Comparison of ENCODE assay signal across 28 mouse cellular contexts in the genomic region with DNA sequence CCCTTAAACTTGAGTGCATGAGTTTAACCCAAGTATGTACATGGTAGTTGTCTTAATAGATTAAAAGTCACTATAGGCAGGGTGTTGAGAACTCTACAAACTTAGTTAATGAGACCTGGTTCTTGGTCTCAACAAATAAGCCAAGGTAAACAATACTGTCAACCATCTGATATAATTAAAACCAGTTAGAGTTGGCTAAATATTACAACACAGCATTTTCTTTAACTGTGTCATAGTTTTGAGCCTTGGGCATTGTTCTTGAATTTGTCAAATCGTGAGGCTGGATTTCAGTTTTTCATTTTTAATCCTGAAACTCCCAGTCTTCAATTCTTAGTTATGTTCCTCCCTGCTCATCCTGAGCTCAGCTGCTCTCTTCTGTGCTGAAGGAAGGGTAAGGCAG. TPM values are rescaled to one million over a fixed set of nuclear protein-coding genes. Genes with fewer than 3 reads are reported as not detected.
A peak's percentile ranks its signal among the peaks of the same experiment; 100 is the strongest.
DNase-seq lines count a peak whose midpoint lies in the region; ATAC-seq and TF ChIP-seq lines count a peak whose summit lies in the region.
"Had no signal": no experiment of that assay in that cellular context is flagged by ENCODE, and none has a peak within 500 bp of the region (broad histone marks: within the 10 kb centered on the region; RNA-seq: fewer than 3 reads in every experiment).

No protein-coding gene starts in this region.

- H3K9me3 ChIP-seq in embryonic facial prominence, embryonic 13.5 days = no peaks in the 10 kb centered on the region
- H3K9me3 ChIP-seq in embryonic facial prominence, embryonic 10.5 days = no peaks in the 10 kb centered on the region
- H3K9me3 ChIP-seq in heart, postnatal 0 days (replicated peaks; ENCODE audit: control insufficient read depth, low read length) = no peaks in the 10 kb centered on the region
- H3K9me3 ChIP-seq: embryonic facial prominence, embryonic 15.5 days; forebrain, embryonic 10.5 days; forebrain, embryonic 13.5 days; G1E had no signal

- H3K9ac ChIP-seq in embryonic facial prominence, embryonic 13.5 days = no peak overlapping the region
- no peak overlapping the region for H3K9ac ChIP-seq in heart, postnatal 0 days (replicated peaks; ENCODE audit: low read depth, low read length)
- H3K9ac ChIP-seq: embryonic facial prominence, embryonic 15.5 days; forebrain, embryonic 13.5 days; hindbrain, embryonic 14.5 days had no signal

- no peak overlapping the region for H3K4me2 ChIP-seq in embryonic facial prominence, embryonic 13.5 days
- no peak overlapping the region for H3K4me2 ChIP-seq in heart, postnatal 0 days (ENCODE audit: low read depth, low read length)
- H3K4me2 ChIP-seq: embryonic facial prominence, embryonic 15.5 days; forebrain, embryonic 13.5 days; hindbrain, embryonic 14.5 days had no signal

- no peaks in the 10 kb centered on the region for H3K36me3 ChIP-seq in embryonic facial prominence, embryonic 13.5 days
- no peaks in the 10 kb centered on the region for H3K36me3 ChIP-seq in embryonic facial prominence, embryonic 10.5 days (replicated peaks)
- H3K36me3 ChIP-seq in heart, postnatal 0 days (replicated peaks; ENCODE audit: control insufficient read depth, insufficient read depth, low read length) = no peaks in the 10 kb centered on the region; the same call in 1 of the 2 replicates
- H3K36me3 ChIP-seq: embryonic facial prominence, embryonic 15.5 days; forebrain, embryonic 10.5 days had no signal

- DNase-seq in embryonic facial prominence, embryonic 10.5 days (ENCODE audit: low spot score) = no peak
- DNase-seq in heart, postnatal 0 days (ENCODE audit: low spot score) = no peak
- DNase-seq in heart, adult 8-10 months (ENCODE audit: low spot score) = no peak
- DNase-seq in adipocyte (ENCODE audit: low spot score) = peak; percentile 63
- peak; percentile 66 for DNase-seq in fat pad, adult 2 months (ENCODE audit: extremely low read depth, low read depth, low spot score)
- DNase-seq in urinary bladder, adult 18-20 months (ENCODE audit: low spot score in 2 of 2) = no peak
- DNase-seq: adrenal gland, adult 2 months; adrenal gland, postnatal 14 days; B cell, adult 2 months; cerebellum, adult 11 months; cerebellum, adult 2 months; cerebellum, adult 9-11 months; cerebellum, postnatal 25 days; gastrocnemius, postnatal 25 days; heart, postnatal 10 days; heart, postnatal 36 days; kidney, adult 2 months had no signal

- peaks cover 28% of the 10 kb centered on the region for H3K4me1 ChIP-seq in embryonic facial prominence, embryonic 13.5 days
- H3K4me1 ChIP-seq in embryonic facial prominence, embryonic 10.5 days = peaks cover 7% of the 10 kb centered on the region
- H3K4me1 ChIP-seq in heart, postnatal 0 days (ENCODE audit: control insufficient read depth, insufficient read depth) = peaks cover 54% of the 10 kb centered on the region

- no peaks in the 10 kb centered on the region for H3K27me3 ChIP-seq in embryonic facial prominence, embryonic 13.5 days
- no peaks in the 10 kb centered on the region for H3K27me3 ChIP-seq in embryonic facial prominence, embryonic 10.5 days (replicated peaks; ENCODE audit: low read depth, poor library complexity, severe bottlenecking)
- no peaks in the 10 kb centered on the region for H3K27me3 ChIP-seq in heart, postnatal 0 days (ENCODE audit: control insufficient read depth, insufficient read depth, low read length)
- H3K27me3 ChIP-seq: CH12.LX; embryonic facial prominence, embryonic 15.5 days; forebrain, embryonic 13.5 days had no signal

- no peak for TF ChIP-seq CTCF in heart, postnatal 0 days (IDR thresholded peaks at IDR 0.05; ENCODE audit: low read depth)

- 57% methylated on average over 1 of the region's 1 CpGs for WGBS in embryonic facial prominence, embryonic 13.5 days
- 93% methylated on average over 1 of the region's 1 CpGs for WGBS in embryonic facial prominence, embryonic 10.5 days
- whole genome bisulfite sequencing in heart, postnatal 0 days = 83% methylated on average over 1 of the region's 1 CpGs

- no peak for ATAC-seq in embryonic facial prominence, embryonic 13.5 days (ENCODE audit: insufficient number of reproducible peaks, insufficient read depth, low FRiP score, low TSS enrichment, low read depth)
- no peak for ATAC-seq in heart, postnatal 0 days (ENCODE audit: insufficient read depth, low read depth)
- ATAC-seq in activated CD4-positive, CD25-positive, alpha-beta regulatory T cell, adult 4 months = no peak
- ATAC-seq: forebrain, embryonic 13.5 days; forebrain, embryonic 16.5 days; intestine, postnatal 0 days had no signal

- TF ChIP-seq EP300 in heart, postnatal 0 days (IDR thresholded peaks at IDR 0.05; ENCODE audit: low read depth) = no peak

- 0 out of 2 replicates have a peak overlapping the region, but pooled peaks have one; percentile 16 for H3K27ac ChIP-seq in embryonic facial prominence, embryonic 13.5 days
- H3K27ac ChIP-seq in embryonic facial prominence, embryonic 10.5 days (replicated peaks) = no peak overlapping the region
- peak overlapping the region; percentile 47; the same call in 1 of the 2 replicates for H3K27ac ChIP-seq in heart, postnatal 0 days (ENCODE audit: low read depth)
- H3K27ac ChIP-seq: embryonic facial prominence, embryonic 15.5 days; forebrain, embryonic 10.5 days; forebrain, embryonic 13.5 days; hindbrain, embryonic 14.5 days had no signal

- H3K4me3 ChIP-seq in embryonic facial prominence, embryonic 13.5 days = no peak overlapping the region
- H3K4me3 ChIP-seq in embryonic facial prominence, embryonic 10.5 days = no peak overlapping the region
- no peak overlapping the region for H3K4me3 ChIP-seq in heart, postnatal 0 days (ENCODE audit: low read depth, low read length)
- H3K4me3 ChIP-seq: embryonic facial prominence, embryonic 15.5 days; erythroblast, embryonic 14.5 days; forebrain, embryonic 10.5 days; forebrain, embryonic 13.5 days had no signal

RNA-seq across cellular contexts. Expression of gene Stk38l, which starts 6.2 kb away (rescaled TPM):
- polyA plus RNA-seq in embryonic facial prominence, embryonic 13.5 days (2015; fragmentation: Nextera tagmentation; extraction: Ambion mirVana) = 19.4 and 19.5 TPM in 2 replicates
- polyA plus RNA-seq in embryonic facial prominence, embryonic 10.5 days (2016; fragmentation: Nextera tagmentation; extraction: Ambion mirVana) = 21.1 and 22.2 TPM in 2 replicates
- 9.9 and 13.4 TPM in 2 replicates for total RNA-seq in heart, postnatal 0 days (2014; rRNA removed; ENCODE audit: low replicate concordance)
- polyA plus RNA-seq in heart, postnatal 0 days (2015; fragmentation: Nextera tagmentation; extraction: Ambion mirVana) = 17.7 and 20.5 TPM in 2 replicates
- total RNA-seq in heart, adult 8-10 months (2022) = 10 to 100 TPM; 12.6 to 13.9 (median 13.2) TPM
- 10 to 100 TPM; 17.6 to 23.5 TPM for polyA plus RNA-seq in activated CD4-positive, CD25-positive, alpha-beta regulatory T cell, adult 4 months (2017; shearing (Covaris generic))

Comparison
In these comparisons a context has a peak if more than half of its experiments do, and no peak if none do; other contexts are left out.
1. DNase-seq: peak in adipocyte (single experiment) and fat pad, adult 2 months (single experiment); none in embryonic facial prominence, embryonic 10.5 days (single experiment), heart, postnatal 0 days (single experiment), heart, adult 8-10 months (single experiment) and urinary bladder, adult 18-20 months (0 of 2).